Mouse (Mus musculus) frontal cortex, postnatal 36 days (tissue): ENCODE measurements around the gene Syndig1l.

ENCODE experiments used
- DNase-seq, 2 experiments: peaks; one replicate each; pipeline ENCODE4 v3.0.0; 2022; ENCODE audit warnings: low spot score in 2 of 2

Syndig1l gene

DNA sequence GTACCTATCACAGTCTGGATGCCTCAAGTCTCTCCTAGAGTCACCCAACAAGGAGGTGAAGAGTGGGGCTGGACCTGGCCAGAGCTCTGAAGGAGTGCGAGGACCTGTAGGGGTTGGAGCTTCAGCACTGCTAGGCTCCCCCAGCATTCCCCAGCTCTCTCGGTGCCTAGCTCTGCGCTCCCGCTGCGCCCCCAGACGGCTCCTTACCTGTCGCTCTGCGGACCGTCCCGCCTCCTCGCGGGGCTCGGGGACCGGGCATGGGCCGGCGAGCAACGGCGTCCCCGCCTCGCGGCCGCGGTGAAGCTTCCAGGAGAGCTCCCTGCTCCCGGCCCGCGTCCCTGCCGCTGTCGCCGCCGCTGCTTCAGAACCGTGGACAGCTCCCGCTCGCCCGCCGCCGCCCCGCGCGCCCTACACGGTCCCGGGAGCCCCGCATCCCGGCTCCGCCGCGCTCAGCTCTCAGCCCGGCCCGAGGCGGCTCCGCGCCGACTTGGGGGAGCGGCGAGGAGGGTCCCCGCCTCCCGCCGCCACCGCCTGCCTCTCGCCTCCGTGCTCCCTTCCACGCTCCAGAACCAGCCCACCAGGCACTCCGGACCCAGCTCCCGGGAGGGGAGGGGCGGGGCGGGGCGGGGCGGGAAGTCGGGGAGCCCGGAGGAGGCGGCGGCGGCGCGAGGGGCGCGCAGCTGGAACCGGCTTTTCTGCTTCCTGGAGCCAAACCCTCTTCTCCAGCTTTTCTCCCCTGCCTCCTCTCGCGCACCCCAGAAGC lies at the start of gene Syndig1l:
TSS of gene Syndig1l (minus strand) at position 513 of the 763 bp plus-strand sequence.
- peak; percentile 40 to 44 for DNase-seq

DNA sequence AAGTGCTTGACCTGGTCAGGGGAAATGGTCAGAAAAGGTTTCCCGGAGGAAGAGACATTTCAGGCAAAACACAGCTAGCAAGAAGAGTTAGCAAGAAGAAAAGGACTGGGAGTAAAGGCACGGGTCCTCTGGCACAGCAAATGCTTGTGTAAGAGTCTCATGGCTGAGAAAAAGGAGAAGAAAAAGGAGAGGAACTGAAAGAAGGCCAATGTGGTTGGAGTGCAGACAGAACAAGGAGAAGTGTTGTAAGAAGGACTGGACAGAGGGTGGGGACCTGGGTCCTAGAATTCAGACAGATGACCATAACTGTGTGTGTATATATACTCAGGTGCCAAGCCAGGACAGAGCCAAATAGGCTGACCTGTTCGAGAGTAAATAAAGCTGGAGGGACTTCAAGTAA lies 49.5 kb upstream of the Syndig1l start:
- DNase-seq, result no peak

DNA sequence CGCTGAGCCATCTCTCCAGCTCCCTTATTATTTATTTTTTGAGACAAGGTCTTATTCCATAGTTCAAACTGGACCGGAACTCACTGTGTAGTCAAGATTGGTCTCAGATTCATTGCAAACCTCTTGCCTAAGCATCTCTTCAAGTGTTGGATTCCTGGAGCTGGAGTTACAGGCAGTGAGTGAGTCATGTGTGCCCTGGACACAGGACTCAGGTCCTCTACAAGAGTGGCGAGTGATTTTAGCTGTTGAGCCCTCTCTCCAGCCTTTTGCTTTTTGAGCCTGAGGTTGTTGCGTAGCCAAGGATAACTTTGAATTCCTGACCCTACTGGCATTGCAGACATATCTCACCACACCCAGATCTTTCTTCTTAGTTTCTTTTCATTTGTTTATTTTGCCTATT lies 47.1 kb upstream of the Syndig1l start:
- no peak for DNase-seq

DNA sequence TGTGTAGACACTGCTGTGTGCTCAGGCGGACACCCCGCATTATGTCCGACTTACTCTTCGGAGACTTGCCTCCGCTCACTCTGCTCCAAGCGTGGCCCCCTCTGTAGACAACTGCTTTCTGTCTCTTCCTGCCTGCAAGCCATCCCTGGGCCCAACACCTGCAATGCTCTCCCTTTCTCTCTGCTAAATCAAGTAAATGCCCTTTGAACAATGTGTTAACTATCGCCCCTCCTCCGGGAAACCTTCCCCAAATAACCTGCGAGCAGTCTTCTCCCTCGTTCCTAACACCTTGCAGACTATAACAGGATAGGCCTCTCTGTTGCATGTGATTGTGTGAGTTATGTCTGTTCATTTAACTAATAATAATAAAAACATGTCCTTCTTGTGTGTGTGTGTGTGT lies 44.9 kb upstream of the Syndig1l start:
- DNase-seq, result no peak

DNA sequence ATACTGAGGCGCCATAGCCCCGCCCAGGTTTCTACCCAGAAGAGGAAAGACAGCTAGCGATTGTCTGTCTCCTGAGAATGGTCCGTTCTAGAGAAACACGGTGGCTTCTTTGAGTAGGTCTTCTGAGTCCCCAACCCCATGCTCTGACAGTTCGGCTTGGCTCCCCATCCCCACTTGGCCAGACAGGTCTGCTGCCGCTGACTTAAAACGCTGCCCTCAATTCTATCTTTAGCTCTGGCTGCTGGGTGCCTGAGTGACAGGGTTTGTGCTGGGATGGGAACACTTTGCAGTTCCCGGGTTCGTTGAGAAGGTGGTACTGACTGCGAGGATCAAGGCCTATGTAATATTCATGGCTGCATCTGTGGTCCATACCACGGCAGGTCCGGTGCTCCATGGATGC lies 34.7 kb upstream of the Syndig1l start:
- no peak for DNase-seq

DNA sequence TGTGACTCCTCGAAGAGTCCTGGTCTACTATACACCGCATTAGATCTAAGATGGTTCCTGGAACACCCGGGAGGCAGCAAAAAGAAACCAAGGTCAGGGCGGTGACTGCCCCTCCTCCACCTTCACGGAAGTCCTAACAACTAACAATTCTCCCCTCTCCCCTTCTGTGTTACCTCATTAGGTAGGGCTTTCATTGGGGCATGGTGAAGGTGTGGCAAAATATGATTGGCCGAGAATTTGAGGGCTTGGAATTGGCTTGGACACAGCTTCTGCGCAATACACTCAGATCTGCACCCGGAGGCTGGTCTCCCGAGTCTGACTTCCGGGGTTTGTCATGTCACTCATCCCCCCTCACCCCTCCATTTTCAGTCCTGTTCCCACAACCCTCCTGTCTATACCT lies 29.8 kb upstream of the Syndig1l start:
- no peak for DNase-seq

DNA sequence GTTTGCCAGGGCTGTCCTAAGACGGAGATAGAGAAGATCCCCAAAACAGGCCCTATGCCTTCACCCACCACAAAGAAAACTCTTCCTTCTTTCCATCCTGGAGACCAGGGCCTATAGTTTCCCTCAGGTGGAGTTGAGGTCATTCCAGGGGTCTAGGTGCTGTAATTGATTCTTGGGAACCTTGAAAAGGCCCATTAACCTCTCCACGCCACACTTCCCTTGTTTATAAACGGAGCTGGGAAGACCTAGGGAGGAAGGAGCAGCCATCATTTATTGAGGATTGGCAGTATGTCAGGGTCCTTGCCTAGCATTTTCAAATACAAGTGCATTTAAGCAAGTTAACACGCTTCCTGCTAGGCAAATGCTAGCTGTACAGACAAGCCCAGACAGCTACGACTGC lies 28.8 kb upstream of the Syndig1l start:
- DNase-seq, result no peak

DNA sequence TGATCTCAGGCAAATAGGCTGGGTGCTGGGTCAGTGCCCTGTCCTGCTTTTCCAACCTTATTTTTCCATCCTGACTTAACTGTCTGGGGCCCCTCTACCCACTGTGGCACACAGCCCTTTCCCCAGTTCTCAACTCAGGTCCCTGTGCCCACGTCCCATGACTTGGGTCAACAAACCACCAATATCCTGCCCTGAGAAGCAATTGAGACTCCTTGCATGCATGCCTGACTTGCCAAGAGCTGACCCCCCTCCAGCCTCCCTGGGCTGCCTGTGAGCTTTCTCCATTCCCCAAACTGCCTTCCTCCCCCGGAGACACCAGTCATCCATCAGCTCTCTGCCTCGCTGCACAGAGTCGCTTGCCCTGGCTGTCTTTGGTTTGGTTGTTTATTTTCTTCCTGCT lies 28.4 kb upstream of the Syndig1l start:
- no peak for DNase-seq

DNA sequence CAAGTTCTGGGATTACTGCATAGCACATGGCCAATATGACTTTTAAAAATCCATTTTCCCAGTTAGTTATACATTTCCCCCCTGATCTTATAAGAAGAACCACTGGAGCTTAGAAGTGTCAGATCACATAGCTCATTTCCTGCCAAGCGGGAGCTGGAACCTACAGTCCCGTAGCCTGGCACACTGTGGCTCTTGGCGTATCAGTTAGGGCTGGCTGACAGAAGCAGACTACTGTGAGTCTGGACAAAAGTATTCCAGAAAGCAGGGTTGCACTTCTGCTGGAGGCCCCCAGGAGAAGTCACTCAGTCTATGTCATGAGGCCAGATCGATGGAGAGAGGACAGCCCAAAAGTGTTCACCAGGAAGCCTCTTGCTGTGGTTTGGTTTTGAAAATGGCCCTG lies 27.8 kb upstream of the Syndig1l start:
- no peak for DNase-seq

DNA sequence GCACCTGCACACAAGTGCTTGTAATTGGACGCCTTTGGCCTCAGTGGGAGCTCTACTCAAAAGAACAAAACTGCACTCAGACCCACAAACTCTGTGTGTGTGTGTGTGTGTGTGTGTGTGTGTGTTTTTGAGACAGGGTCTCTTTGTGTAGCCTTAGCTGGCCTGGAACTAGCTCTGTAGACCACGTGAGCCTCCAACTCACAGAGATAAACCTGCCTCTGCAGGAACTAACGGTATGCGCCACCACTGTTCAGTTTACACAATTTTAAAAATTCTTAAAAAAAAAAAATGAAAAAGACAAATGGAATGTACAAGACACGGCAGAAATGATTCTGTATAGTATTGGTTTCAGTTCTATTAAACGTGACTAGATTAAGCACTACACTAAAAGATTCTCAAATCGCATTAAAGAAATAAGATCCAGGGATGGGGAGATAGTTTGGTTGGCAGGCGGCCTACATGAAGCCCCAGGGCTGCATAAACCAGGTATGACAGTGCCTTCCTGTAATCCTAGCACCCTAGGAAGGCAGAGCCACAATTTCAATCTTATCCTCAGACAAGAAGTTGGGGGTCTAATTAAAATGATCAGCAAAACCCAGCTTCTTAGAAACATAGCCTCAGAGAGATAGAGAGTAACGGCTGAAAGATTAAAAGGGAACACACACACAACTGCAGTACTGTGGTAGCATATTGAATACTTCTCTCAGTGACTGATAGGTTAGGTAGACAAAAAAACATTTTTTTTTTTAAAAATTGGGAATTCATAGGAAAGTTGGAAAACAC lies 20.0 kb upstream of the Syndig1l start:
- DNase-seq, result no peak

DNA sequence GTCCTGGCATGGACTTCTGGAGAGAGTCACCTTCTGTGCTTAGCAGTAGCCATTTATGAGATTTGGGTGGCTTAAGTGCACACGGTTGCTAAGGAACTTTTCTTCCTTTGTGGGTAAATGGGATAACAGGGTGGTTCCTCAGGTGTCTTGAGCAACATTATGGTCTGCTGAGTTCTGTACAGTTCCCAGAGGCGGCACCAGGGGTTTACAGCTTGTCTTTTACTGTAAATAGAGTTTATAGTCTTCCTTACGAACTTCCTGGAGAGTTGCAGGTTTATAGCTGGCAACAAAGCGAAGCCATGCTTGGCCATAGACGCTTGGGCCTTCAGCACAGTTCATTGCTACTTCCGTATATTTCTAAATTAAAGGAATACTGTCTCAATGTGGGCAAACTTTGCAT lies 15.9 kb upstream of the Syndig1l start:
- DNase-seq, result no peak

DNA sequence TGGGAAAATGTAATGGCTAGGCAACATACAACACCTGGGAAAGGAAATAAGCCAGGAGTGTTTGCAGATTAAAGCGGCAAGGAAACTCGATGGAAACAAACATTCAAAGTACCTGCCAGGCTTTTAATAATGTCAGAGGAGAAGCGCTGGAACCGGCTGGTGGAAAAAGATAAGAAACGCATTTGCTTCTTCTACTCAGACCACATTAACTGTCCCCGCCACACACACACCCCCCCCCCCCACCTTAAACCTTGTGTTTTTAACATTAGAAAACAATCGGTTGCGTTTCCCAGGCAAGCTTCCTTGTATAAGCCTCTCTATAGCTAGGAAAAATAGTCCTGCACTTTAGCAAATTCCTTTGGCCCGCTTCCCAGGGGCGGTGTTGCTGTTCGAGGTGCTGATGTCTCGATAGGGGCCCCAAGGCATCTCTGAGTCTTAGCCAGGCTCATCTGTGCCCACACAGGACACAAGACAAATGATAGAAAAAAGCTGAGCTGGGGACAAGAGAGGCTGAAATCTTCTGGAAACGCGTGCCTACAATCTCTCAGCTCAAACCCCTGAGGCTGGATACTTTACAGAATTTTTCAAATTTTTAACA lies 11.3 kb upstream of the Syndig1l start:
- no peak for DNase-seq

DNA sequence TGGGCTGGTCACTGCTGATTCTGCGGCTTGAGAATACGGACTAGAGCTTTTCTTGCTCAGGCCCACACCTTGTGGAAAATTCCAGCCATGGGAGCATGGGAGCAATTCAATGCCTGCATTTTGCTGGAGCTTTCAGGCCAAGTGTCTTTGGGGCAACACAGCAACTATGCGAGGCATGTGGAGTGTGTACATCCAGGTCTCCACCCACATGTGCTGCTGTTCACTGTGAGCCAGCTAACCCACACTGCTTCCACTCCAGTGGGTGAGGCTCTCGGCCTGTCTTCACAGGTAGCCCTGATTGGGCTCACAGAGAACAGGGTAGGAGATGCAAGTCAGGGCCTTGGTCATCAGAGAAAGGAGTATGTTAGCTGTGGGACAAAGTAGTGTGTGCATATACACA lies 9.2 kb upstream of the Syndig1l start:
- no peak for DNase-seq

DNA sequence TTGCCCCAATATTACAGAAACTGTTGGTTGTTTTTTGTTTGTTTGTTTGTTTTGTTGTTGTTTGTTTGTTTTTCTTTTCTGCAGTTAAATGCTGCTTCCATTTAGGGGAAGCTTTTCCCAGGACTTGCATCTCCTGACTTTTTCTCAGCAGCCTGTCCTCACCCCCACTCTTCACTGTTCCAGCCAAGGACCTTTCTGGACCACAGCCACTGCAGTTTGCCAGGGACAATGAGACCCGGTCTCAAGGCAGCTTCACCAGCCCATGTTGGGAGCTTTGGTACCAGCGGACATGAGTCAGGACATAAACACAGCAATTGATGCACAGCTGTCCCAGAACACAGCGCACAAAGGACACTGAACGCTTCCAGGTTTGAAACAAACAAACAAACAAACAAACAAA lies 8.3 kb upstream of the Syndig1l start:
- DNase-seq, result no peak

DNA sequence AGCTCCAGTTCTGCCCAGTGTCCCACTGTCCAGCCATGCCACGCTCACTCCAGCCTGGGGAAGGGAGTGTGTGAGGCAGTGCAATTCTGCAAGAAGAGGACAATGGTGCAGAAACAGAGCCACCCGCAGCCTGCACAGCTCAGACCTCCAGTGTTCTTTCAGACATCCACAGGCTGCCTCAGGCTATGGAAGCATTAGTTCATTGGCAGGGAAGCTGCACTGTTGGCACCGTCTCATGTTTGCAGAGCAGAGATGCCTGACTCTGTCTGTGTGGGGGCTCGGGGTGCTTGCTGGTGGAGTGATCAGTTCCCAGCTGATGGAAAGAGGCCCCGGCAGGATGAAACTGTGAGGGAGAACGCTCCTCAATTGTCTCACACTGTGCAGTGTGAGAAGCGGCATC lies 4.0 kb upstream of the Syndig1l start:
- DNase-seq, result no peak

DNA sequence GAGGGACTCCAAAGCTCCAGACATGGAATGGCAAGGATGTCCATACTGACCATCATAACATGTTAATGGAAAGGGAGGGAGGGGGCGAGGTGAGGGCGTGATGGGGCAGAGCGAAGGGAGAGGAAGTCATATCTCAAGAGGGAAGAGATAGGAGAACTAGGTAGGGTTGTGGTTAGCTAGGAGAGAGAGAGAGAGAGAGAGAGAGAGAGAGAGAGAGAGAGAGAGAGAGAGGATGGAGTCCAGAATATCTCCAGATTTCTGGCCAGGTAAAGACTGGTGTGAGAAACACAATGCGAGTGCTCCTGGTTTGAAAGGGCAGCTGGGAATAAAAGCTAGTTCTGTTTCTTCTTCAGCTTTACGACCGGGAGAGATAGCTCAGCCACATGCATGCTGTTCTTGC lies 6.5 kb downstream of the Syndig1l start:
- no peak for DNase-seq

DNA sequence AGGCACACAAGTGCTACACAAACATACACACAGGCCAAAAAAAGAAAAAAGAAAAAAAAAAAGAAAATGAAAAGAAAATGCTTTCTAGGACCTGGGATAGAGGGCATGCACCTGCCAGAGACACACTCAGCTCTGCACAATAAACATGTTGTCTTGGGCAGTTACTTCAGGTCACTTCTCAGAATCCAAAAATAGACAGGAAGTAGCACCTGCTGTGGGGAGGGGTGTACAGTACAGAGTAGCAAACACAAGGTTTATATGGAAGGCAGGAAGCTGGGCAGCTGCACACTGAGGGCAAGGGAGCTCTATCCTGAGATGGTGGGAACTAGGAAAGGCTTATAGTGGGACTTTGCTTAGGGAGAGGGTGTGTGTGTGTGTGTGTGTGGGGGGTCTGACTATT lies 7.3 kb downstream of the Syndig1l start:
- no peak for DNase-seq

DNA sequence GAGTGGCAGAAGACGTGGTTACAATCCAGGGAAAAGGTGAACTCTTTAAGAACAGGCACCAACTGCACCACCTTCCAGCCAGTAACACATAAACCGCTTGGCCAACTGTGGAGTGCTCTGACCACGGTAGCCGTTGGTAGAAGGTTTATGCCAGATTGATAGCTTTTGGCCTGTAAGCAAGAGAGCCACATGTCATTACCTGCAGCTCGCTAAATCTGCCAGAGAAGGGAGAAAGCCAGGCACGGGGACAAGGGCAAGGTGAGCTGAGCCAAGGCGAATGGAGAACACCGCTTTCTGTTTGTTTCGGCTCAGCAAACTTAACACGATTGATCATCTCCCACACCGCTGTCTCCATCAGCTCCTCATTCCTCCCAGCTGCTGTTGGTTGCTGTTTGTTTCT lies 9.6 kb downstream of the Syndig1l start:
- no peak for DNase-seq

DNA sequence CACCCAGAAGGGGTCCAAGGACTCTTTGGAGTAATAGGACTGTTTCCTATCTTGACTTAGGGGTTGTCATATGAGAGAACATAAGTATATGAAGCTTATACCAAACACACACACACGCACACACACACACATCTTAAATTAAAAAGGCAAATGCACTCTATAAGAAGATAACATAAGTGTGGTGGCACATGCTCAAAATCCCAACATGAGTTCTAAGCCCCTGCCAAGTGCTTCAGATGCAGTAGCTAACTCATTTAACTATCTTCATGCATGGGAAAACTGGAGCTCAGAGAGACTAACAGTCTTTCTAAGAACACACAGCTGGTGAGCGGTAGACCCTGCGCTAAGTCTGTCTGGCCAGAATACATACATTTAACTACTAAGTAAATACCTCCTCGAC lies 11.1 kb downstream of the Syndig1l start:
- DNase-seq, result no peak

DNA sequence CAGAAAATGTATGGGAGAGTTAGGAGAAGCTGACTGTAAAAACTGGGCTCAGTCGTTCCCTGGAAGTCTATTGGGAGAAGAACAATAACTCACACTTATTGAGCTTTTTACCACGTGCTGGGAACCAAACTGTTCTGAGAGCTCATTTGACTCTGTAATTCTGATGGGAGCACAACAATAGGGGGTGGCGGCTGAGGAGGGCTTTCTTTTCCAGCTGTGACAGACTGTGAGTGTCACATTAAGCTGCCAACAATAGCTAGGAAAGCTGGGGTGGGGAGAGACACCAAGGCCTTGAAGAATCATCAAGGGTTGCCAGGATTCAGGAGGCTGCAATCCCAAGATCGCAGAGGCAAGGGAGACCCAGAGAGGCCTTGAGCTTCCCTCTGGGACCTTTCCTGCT lies 12.5 kb downstream of the Syndig1l start:
- DNase-seq, result no peak

DNA sequence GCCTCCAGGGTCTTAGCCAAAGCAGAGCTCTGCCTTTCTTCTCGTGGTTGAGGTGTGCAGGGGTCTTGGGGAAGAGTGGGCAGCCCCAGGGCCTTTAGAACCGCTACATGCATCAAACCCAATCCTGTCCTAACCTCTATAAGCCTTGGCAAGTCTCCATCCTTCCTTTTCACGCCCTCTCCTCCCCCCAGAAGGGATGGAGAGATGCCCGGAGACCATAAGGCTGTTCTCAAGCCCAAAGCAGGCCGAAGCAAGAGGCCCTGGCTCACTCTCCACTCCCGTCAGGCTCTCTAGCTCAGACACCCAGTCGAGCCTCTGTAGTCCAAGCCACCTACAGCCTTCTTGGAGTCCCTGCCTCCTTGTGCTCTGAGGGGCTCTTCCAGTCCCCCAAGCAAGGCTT lies 14.1 kb downstream of the Syndig1l start:
- no peak for DNase-seq

DNA sequence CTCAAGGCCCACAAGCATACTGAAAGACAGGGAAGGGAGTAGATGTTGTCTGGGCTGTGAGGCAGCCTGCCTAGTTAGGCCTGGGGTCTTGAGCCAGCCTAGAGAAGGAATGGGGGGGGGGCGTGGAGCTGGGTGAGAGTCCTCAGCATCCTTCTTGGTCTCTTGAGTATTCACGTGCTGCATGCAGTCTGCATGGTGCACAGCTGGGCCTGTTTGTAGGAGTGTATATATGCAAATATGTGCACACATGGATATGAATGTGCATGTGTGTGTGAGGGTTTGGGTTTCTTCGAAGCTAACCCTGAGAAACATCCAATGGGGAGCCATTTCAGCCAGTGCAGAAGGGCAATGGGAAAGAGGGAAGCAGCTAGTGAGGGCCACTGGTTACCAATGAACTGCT lies 22.6 kb downstream of the Syndig1l start:
- DNase-seq, result no peak
